Mouse (Mus musculus) megakaryocyte-erythroid progenitor cell, adult 5-6 weeks (primary cell): ENCODE results near the gene Fgfr2. TPM values are rescaled to one million over a fixed set of nuclear protein-coding genes. Genes with fewer than 3 reads are reported as not detected.
A peak's percentile ranks its signal among the peaks of the same experiment; 100 is the strongest.

Experiments used
- ATAC-seq: replicated peaks from 2 replicates; pipeline ENCODE4 v1.8.0; 2016; ENCODE audit warnings: mild to moderate bottlenecking, inconsistent platforms; ENCODE audit not compliant: severe bottlenecking, poor library complexity, low FRiP score, low TSS enrichment
- total RNA-seq, 2 experiments: library from RNA; stranded (forward) in 1 of 2; stranded (reverse) in 1 of 2; fragments of 200-1000, 215-1000 nt in 1 of 2; fragments of >200 nt in 1 of 2; fragmentation: Nextera tagmentation in 1 of 2; gene quantifications; 2 replicates each; pipeline ENCODE4 v1.2.3; 2014 to 2017

Fgfr2 gene
- total RNA-seq, 2 experiments from 2014 or later: not detected

DNA sequence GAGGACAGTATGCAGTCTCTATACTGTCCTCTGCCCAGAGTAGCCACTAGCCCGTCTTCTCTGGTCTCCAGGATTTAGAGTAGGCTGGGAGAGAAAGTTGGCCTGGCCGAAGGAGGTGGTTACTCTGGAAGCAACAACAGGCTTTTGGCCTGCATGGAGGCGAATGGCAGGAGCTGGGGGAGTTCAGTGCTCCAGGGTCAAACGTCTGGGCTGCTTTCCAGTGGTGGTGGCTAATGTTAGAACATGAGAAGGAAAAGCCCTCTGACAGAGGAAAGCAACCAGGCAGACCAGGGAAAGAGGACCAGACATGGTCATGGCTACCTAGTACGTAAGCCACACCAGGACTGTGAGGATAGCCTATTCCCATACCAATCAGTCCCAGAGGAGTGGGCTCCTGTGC is 347.8 kb downstream of the Fgfr2 start:
- ATAC-seq: no peak

GRCm38 (mm10) chr7:132773011-132773705 is 350.0 kb downstream of the Fgfr2 start:
- ATAC-seq: peak; percentile 23; the same call in 1 of the 2 replicates

- peak; percentile 87 for ATAC-seq
Observed at GRCm38 (mm10) chr7:132772440-132772839, 350.7 kb downstream of the Fgfr2 start.

DNA sequence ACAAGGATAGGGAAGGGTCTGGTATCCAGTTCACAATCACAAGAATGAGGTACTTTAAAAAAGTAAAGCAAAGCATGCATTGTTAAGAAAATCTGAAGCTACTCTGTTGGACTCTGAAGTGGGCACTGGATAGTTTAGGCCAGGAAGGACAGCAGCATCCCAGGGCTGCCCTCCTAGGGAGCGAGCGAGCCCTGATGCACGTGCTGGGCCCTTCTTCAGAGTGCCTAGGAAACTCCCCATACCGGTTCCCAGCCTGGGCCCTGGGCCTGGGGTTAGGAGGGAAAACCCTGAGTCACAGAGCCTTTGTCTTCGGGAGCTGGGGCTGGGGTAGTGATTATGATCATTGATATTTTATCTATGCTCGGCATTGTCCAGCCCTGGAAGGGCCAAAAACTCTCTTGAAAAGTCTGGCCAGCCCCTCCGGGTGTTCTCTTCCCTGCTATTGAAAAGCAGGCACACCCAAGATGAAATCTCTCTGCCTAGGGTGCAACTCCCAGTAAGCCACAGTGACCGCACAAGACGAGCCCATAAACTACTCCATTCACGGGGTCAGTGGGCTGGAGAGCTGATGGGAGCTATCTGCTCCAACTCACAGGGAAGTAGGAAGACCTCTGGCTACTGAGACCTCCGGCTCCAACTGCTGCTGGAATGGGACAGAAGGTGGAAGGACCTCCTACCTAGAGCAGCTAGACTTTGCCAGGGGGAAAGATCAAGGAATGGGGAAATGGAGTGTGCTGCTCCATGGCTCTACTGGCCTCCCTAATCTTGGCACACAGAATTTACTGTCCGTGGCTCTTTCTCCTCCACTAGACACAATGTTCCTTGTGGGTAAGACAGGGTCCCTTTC is 354.4 kb downstream of the Fgfr2 start:
- peak; percentile 23; the same call in 1 of the 2 replicates for ATAC-seq

DNA sequence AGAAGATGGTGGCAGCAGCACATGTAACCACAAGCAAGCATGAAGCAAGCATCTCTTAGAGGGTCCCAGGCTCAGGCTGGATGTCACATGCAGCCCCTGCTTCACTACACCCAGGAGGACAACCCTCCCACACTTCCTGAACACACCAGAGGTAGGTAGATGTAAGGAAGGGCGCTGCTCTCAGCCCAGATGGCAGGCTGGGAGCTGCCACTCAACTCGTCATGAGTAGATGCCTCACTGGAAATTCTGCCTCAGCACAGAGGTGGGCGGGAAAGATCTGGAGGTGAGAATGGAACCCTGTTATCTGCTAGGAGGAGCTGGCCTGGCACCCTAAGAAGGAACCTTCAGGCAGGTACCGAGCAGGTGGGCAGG is 355.2 kb downstream of the Fgfr2 start:
- ATAC-seq: no peak

DNA sequence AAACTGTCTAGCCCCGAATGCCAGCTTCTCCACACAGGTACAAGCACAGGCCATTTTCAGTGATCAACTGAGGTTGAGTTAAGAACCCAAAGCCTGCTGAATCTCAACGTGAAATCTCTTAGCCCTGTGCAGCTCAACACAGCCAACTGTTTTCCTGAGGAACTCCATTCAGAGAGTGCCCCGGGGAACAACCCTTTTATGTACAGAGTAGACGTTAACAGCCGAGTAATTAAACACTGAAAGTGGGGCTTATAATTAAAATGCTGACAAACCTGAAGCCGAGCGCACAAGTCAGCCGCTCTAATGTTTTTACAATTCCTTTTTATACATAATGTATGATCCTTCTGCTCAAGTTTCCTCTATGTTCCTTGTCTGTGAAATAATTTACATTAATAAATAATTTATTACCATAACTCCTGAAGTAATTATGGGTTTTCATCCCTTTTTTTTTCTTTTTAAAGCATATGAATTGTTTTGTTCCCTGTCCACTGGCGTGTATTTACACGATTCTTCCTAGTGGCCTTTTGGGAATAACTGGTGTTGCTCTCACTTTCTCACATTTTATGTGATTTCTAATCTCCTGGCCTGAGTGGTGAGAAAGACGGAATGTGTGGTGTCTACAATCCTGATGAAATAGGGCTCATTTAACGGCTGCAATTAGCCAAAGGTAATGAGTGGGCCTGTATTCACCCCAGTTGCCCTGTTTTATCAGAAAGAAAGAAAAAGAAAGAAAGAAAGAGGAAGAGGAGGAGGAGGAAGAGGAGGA is 355.7 kb downstream of the Fgfr2 start:
- ATAC-seq: no peak

DNA sequence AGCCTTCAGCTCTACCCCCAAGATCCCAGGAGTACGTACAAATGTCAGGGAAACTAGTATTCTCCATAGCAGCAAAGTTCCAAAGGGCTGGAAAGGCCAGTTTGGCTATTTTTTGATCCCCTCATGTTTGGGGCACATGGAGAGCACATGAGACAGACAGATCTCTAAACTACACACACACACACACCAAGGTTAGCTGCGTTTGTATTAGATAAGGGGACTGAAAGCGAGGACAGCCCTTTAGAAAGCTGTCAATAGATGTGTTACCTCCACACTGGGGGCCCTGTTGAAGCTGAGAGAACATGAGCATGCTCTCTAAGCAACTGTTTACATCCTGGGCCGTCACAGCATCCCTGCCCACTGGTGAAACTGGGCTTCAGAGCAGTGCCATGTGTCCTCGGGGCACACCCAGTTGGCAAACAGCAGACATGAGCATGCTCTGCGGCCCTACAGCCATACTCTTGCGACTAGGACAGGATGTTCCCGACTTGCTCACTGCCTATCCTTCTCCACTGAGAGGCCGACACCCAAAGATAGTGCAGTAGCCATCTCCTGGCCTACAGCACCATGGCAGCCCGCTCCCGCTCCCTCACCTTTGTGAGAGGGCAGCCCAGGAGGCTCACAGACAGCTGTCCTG is 356.8 kb downstream of the Fgfr2 start:
- peak; percentile 69 for ATAC-seq

- ATAC-seq: peak; percentile 47
Observed at GRCm38 (mm10) chr7:132765629-132766186, 357.4 kb downstream of the Fgfr2 start.

DNA sequence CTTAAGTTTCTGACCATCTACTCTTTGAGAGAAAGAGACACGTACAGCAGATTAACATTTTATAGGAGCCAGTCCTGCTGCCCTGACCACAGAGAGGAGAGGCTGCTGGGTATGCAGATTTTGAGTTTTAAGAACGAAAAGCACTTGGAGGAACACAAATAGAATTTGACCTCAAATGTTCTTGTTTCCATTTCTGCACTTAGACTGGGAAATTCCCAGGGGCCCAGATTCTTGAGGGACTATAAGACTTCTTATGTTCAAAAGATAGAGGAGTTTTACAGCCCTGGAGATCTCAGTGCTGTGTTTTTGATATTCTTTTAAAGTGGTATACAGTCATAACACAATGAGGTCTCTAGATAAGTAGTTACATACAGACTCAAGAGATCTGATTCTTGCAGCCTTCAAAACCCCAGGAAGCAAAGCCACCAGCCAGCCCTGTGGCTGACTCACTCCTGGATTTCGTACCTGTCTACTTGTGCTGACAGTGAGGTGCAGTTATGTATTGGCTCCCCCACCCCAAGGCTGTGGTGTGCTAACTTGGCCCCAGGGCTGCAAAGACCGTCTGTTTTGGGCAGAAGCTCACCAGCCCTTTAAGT is 358.2 kb downstream of the Fgfr2 start:
- ATAC-seq: no peak

DNA sequence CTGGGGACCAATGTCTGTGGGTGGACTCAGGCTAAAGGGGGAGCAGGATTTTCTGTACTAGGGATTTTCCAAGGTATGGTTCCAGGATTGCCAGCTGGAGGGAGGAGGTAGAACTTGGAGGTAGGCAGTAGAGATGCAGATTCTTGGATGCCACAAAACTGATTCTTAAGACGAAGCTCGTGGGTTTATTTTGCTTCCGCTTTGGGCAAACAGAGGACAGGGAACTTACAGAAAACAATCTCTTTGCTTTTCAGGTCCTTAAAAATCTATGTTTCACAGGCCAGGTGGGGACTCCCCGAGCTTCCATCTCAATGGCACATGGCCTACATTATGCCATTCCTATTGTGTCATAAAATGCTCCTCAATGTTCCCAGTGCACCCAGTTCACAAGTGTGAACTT is 358.8 kb downstream of the Fgfr2 start:
- no peak for ATAC-seq

DNA sequence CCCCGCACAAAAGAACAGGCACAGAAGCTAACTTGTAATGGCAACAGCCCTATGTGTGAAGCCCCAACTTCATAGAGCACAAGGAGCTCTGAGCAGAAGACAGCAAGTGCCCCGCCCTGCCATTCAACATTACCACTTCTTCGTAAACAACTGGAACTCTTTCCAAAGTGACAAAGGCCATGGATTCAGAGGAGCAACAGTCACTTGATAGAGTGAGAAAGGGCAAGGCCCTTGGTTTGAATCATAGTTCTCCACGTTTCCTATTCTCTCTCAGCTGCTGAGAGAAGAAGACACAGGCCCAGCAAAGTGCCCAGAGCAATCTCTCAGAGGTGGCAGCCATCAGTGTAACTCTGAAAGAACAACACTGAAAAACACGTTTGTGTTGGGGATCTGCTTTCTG is 359.2 kb downstream of the Fgfr2 start:
- no peak for ATAC-seq

DNA sequence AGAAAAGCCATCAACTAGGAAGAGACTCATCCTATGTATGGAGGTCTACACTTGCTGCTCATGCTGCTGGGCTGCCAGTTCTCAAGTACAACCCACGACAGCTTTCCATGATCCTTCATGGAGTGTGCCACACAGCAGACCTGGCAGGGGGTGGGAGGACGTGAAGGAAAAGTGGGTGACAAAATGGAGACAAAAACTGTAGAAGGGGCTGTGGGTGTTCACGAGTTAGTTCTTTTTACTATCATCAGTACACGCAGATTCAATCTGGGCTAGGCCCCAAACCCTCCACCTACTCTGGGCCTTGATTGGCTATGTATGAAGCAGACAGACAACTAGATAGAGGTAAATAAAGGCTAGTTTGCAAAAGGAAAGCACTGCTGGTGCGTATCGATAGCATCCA is 359.8 kb downstream of the Fgfr2 start:
- no peak for ATAC-seq

- no peak for ATAC-seq
Observed at GRCm38 (mm10) chr7:132761409-132761808, 361.7 kb downstream of the Fgfr2 start.

GRCm38 (mm10) chr7:132760589-132761180 is 362.5 kb downstream of the Fgfr2 start:
- no peak for ATAC-seq

DNA sequence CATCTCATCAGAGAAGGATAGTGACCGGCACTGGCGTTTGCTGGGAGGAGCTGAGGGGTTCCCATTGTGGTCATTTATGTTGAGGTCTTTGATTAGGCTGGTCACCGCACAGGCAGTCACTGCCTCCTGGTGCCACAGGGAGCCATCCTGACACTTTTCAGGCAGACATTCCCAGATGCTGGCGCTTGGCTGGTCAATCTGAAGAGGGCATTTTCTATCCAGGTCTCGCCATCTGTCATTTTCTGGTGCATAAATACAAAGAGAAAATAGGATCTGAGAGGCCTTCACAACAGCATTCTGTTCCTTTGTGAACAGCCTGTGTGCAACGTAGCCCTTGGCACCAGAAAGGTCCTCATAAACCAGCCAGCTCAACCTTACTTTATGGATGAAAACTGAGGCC is 363.2 kb downstream of the Fgfr2 start:
- no peak for ATAC-seq

GRCm38 (mm10) chr7:132759405-132759891 is 363.7 kb downstream of the Fgfr2 start:
- ATAC-seq: no peak

GRCm38 (mm10) chr7:132758875-132759274 is 364.3 kb downstream of the Fgfr2 start:
- ATAC-seq: no peak

DNA sequence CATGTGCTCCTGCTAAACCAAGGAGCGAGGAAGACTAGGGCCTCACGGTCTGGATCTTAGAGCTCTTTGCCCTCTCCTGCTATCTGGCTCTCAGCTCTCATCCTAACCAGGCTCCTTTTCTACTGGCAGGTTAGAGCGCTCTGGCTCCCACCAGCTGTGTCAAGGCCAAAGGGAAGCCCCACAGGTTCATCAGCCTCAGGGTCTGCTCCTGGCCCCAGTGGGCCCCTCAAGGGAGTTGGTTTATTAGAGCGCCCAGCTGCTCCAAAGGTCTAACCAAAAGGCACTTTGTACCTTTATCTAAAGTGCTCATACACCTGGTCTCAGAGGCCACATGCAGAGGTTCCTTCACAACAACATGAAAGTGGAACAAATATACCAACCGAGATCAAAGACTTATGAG is 366.8 kb downstream of the Fgfr2 start:
- no peak for ATAC-seq

GRCm38 (mm10) chr7:132754389-132754750 is 368.8 kb downstream of the Fgfr2 start:
- no peak for ATAC-seq
